Mouse (Mus musculus): ENCODE results near the gene Tut7.
"Not testable (repeated sequence)": the region's sequence is repeated elsewhere in the genome, so short reads cannot be mapped to it uniquely, and the experiment has no call there.

Tut7 gene

DNA sequence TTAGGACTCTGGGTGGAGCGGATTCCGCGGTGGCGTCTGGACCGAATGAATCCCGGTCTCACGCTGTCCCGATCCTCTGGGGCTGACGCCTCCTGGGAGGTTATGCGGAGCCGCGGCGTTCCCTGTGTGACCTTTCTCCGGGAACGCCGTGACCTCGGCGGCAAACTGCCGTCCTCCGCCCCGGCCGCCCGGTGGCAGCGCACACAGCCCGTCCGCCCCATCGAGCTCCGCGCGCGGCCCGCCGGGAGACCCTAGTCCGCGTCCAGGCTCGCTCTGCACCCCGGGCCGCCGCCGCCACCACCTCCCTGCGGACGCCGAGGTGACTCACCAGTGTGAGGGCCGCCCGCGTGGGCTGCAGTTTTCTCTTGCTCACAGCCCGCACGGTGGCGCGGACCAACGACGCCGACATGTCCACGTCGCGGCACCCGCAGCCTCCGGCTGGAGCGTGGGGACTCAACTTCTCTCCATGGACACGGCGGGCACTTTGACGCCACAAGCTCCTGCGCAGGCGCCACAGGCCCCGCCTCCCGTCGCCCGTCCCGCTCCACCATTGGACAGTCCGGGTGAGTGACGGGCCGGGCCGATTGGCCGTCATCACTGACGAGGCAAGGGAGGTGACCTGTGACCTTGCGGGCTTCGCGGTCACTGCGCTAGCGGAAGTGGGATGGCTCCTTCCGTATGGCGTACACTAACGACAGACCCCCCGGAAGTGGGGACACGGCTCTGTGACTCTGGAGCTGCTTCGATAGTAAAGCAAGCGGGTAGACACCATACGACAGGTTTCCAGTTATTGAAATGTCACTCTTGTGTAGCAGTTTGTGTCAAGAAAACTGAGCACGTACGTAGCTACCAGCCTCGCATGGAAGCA lies 53.4 kb downstream of the Tut7 start, which contains the start of gene Isca1:
Gene Isca1 (minus strand): TSS at position 515 of the 868 bp plus-strand sequence.
- intact Hi-C loops (cut with DNase I) = loop anchor here (5.0 kb wide), 1 partner anchor 182 kb away; the partner anchor contains the start of genes Agtpbp1 and Naa35

DNA sequence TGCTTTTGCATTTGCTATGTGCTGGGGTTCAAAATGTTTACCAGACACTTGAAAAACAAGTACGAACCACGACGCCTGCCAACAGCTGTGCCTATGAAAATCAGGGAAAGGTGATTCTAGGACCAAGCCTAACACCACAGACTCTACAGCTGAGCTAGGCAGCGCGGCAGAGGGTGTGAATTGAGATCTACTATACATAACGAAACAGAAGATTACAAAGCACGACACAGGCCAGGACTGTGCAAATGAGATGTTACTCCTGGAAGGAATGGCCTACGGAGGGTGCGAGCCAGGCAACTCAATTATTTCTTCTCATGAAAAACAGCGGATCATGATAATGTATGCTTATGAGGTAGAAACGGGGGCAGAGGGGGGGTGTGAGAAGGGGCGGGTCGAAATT lies 54.4 kb downstream of the Tut7 start:
- intact Hi-C loops (cut with DNase I) = loop anchor here (5.0 kb wide), 1 partner anchor 181 kb away; the partner anchor contains the start of genes Agtpbp1 and Naa35

DNA sequence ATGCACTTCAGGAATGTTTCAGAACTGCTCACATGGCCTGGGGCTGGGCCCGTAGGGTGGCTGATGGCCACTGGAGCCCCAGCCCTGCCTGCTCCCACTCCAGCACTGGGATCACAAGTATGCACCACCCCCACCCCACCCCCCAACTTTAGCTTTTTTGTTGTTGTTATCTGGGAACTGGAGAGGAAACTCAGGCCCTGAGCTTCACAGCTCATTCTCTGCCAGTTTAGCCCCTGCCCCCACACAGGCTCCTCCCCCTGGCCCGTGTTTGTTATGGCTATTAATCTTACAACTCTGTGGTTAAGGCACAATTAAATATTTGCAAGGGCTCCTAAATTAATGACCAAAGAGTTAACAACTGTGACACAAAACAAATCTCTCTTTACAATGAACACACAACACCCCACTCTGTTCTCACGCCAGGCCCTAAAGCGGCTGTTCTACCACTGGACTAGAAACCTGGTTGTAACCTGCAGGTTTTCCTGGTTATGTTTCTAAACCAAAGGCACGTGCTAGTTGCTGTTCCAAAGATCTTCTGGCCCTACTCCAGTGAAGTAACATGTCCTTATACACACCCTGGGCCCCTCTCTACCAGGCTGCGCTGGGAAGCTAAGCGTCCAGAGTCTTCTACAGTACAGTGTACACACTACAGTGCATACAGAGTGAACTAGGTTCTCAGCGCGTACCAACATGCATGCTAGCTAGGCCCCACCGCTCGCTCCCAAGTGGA lies 56.0 kb downstream of the Tut7 start:
- intact Hi-C loops (cut with DNase I) = loop anchor here (5.0 kb wide), 1 partner anchor 180 kb away; the partner anchor contains the start of genes Agtpbp1 and Naa35

DNA sequence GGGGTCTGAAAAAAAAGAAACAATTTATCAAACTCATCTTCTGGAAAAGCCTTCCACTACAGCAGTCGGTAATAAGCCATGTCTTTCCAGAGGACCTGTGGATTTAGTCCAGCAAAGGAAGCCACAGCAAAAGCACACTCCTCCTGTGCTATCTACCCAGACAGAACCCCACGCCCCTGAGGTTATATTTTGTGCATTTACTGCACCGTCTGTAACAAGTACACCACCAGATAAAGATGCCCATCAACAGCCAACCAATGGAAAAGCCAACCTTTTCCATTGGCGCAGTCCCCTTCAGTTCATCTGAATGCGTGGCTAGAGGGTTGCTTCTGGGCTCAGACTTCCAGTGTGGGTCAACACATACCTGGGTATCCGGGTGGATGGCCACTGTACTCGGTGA lies 60.2 kb downstream of the Tut7 start:
- intact Hi-C loops (cut with DNase I) = no loop called here

DNA sequence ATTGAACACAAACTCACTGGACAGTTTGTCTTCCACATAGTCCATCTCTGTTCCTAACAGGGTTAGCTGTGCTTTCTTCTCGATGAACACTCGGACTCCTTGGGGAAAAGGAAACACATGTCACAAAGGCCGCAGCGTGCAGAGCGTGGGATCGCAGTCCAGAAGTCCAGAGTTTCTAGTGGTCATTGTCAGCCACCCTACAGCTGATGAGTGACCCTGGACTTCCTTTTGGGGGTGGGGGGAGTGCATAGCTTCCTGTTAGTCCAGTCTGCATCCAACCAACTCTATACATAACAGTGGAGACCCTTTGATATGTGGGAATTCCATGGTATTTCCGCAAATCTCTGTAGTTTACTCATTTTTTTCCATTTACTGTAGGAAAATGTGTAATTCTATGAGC lies 66.0 kb downstream of the Tut7 start:
- intact Hi-C loops (cut with DNase I) = no loop called here

GRCm38 (mm10) chr13:59750310-59750709 lies 72.6 kb downstream of the Tut7 start:
- intact Hi-C loops (cut with DNase I) = no loop called here

DNA sequence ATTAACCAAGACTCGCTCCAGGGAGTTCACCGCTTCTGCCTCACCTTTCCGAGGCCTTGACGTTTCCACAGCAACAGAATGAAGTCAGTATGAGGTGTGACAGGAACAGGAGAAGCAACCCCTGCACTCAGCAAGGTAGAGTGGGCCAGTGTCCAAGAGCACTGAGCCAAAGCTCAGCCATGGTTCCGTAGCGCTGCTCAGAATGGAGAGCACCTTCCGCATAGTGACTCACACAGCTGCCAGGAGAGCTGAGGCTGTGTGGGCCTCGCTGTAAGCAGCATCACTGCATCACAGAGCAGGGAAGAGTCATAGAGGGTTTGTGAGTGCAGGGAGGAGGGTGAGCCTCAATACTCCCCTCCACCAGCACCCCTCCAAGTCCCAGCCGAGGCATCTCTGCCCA lies 76.2 kb downstream of the Tut7 start, which contains the start of gene 1700014D04Rik:
Gene 1700014D04Rik (minus strand): TSS at position 42 of the 400 bp plus-strand sequence.
- intact Hi-C loops (cut with DNase I) = no loop called here

GRCm38 (mm10) chr13:59746164-59746563 lies 76.8 kb downstream of the Tut7 start:
- intact Hi-C loops (cut with DNase I) = no loop called here

- intact Hi-C loops (cut with DNase I) = no loop called here
Measured at GRCm38 (mm10) chr13:59745462-59745861, 77.5 kb downstream of the Tut7 start.

- intact Hi-C loops (cut with DNase I) = no loop called here
Measured at GRCm38 (mm10) chr13:59741697-59742096, 81.2 kb downstream of the Tut7 start.

DNA sequence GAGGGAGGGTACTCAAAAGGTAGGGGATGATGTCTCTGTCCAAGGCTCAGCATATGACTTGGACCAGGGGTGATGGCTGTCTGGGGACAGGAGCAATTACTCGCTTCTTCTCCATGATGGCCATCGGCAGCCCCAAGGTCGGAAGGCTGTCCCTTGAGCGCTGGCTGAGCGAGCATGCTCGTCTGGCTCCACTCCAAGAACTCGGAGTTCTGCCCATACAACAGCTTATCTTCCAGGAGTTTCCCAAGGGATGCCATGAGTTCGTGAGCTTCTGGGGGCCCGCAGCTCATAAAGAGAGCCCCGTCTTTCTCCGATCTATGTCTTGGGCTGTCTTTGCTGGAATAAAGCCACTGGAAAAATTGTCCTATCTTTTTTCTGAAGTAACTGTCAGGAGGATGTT lies 81.9 kb downstream of the Tut7 start:
- intact Hi-C loops (cut with DNase I) = no loop called here

DNA sequence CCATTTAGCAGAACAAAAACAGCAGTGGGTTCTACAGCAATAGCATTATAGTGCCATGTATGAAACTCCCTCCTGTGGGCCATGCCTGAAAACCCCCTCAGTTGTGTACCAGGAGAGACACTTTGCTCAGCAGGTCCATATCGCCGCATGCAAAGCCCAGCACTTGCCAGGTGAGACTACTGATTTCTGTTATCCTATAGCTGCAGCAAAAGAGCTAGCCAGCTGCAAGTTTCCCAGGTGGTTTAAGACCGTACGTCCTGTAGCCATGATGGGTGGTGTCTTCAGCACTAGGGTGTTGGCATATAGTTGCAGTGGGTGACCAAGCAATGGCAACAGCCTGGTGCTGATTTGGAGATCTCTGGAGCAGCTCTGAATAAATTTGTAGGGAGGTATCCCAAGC lies 83.5 kb downstream of the Tut7 start:
- intact Hi-C loops (cut with DNase I) = no loop called here

- intact Hi-C loops (cut with DNase I) = no loop called here
Measured at GRCm38 (mm10) chr13:59738455-59738854, 84.5 kb downstream of the Tut7 start.

DNA sequence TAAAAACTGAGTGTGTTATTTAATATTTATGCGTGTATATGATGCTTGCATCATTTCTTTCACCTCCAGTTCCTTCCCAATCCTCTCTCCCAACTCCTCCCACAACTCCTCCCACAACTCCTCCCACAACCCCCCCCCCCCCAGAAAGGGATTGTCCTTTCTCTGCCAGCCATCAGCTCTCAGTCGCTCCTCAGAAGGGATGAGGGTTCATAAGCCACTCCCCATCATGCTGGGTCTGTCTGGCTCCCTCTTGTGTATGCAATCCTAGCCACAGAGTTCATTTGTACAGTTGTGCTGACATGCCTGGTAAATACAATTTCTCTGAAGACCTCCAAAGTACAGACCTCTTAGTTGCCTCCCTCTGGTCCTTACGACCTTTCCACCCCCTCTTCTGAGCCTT lies 87.8 kb downstream of the Tut7 start:
- intact Hi-C loops (cut with DNase I) = no loop called here

GRCm38 (mm10) chr13:59734347-59734746 lies 88.6 kb downstream of the Tut7 start:
- intact Hi-C loops (cut with DNase I) = not testable (repeated sequence)

DNA sequence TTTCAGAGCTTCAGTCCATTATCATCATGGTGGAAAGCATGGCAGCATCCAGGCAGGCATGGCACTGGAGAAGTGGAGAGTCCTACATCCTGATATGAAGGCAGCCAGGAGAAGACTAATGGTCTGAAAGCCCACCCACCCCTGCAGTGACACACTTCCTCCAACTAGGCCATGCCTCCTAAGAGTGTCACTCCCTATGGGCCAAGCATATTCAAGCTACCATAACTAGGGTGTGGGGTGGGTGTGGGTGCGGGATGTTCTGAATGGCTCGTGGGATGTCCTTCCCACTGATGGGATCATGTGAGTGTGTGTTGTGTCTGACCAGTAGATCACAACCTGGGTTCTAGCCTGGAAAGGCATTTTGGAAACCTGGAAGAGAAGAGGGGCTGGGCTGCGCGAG lies 89.0 kb downstream of the Tut7 start:
- intact Hi-C loops (cut with DNase I) = no loop called here

DNA sequence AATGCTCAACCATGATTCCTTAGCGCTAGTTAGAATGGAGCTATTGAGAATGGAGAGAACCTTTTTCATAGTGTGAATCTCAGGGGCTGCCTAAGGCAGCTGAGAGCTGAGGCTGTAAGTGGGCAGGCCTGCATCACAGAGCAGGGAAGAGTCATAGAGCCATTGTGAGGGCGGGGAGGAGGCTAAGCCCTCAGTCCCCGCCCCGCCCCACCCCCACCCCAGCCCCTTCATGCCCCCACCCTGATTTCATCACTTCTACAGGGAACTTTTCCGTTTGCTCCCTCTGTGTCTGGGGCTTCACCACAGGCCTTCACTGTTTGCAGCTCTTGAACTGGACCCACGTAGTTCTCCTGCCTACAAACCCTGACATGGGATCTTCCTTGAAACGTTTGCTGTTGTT lies 91.3 kb downstream of the Tut7 start, which contains the start of gene Spata31d1d:
Gene Spata31d1d (minus strand): TSS at position 101 of the 400 bp plus-strand sequence.
- intact Hi-C loops (cut with DNase I) = no loop called here

DNA sequence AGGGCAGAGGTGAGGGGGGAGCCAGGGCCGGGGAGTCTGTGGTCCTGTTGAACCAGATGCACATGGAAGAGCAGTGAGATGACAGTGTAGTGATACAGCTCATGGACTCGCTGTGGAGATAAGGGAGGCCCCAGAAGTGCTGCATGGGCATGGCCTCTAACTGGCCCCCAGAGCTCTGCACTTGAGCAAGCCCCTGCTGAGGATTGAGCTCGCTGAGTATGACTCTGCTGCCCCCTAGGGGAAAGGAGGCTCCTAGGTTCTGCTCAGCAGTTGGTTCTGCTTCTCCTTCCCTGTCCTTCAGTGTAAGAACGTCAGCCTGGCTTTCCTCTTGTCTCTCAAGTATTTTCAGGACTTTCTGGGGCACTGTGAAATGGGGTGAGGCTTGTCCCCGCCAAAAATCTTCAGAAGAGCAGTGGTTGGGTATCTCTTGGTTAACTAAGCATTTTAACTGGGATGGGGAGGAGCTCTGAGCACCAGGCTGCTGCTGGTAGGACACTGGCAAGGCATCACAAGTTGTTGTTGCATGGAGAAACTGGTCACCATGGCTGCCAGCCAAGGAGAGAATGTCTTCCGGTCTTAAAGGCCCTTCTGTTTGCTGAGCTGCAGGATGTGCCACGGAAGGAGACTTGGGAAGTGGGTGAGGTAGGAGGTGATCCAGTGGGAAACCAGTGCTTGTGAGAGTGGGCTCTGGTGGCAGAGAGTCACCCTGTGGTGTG lies 94.4 kb downstream of the Tut7 start:
- intact Hi-C loops (cut with DNase I) = loop anchor here (10.0 kb wide), 3 partner anchors 84 to 214 kb away; no protein-coding TSS in a partner anchor

GRCm38 (mm10) chr13:59726139-59726867 lies 96.6 kb downstream of the Tut7 start:
- intact Hi-C loops (cut with DNase I) = loop anchor here (10.0 kb wide), 3 partner anchors 82 to 212 kb away; no protein-coding TSS in a partner anchor

- intact Hi-C loops (cut with DNase I) = loop anchor here (10.0 kb wide), 3 partner anchors 77 to 207 kb away; no protein-coding TSS in a partner anchor
Measured at GRCm38 (mm10) chr13:59722089-59722488, 100.9 kb downstream of the Tut7 start.
